8 mouse cellular contexts compared by ENCODE assay signal in genomic region chr7:143053008-143053899, GRCm38 (mm10). TPM values are rescaled to one million over a fixed set of nuclear protein-coding genes. Genes with fewer than 3 reads are reported as not detected.
DNase-seq lines count a peak whose midpoint lies in the region; ATAC-seq and TF ChIP-seq lines count a peak whose summit lies in the region.

No protein-coding gene starts in this region.

- peaks cover 43% of the 10 kb centered on the region for H3K4me1 ChIP-seq in embryonic facial prominence, embryonic 12.5 days
- H3K4me1 ChIP-seq in heart, embryonic 10.5 days, result peaks cover 71% of the 10 kb centered on the region
- peaks cover 30% of the 10 kb centered on the region for H3K4me1 ChIP-seq in kidney, embryonic 14.5 days (ENCODE audit: control insufficient read depth, insufficient read depth, low read length)
- H3K4me1 ChIP-seq in liver, embryonic 13.5 days (replicated peaks), result peaks cover 74% of the 10 kb centered on the region
- H3K4me1 ChIP-seq in testis, adult 2 months (ENCODE audit: control insufficient read depth, insufficient read depth, low read length), result peaks cover 26% of the 10 kb centered on the region

- peak overlapping the region; percentile 93 for H3K9ac ChIP-seq in embryonic facial prominence, embryonic 12.5 days
- H3K9ac ChIP-seq in kidney, embryonic 14.5 days (ENCODE audit: low read depth, low read length), result peak overlapping the region; percentile 95
- peak overlapping the region; percentile 83 for H3K9ac ChIP-seq in liver, embryonic 13.5 days

- H3K27ac ChIP-seq in embryonic facial prominence, embryonic 12.5 days, result peak overlapping the region; percentile 89
- H3K27ac ChIP-seq in heart, embryonic 10.5 days, result peak overlapping the region; percentile 97
- peak overlapping the region; percentile 94 for H3K27ac ChIP-seq in kidney, embryonic 14.5 days (ENCODE audit: low read depth, low read length)
- peak overlapping the region; percentile 89 for H3K27ac ChIP-seq in liver, embryonic 13.5 days
- peak overlapping the region; percentile 71 for H3K27ac ChIP-seq in testis, adult 2 months (ENCODE audit: control insufficient read depth, insufficient read depth, low read depth, low read length)

- H3K4me2 ChIP-seq in embryonic facial prominence, embryonic 12.5 days (replicated peaks), result peak overlapping the region; percentile 90
- H3K4me2 ChIP-seq in kidney, embryonic 14.5 days (replicated peaks; ENCODE audit: low read depth, low read length), result peak overlapping the region; percentile 90
- H3K4me2 ChIP-seq in liver, embryonic 13.5 days, result peak overlapping the region; percentile 95

- peak; percentile 77 for ATAC-seq in embryonic facial prominence, embryonic 12.5 days (ENCODE audit: insufficient number of reproducible peaks, insufficient read depth, low FRiP score, low TSS enrichment)
- ATAC-seq in kidney, embryonic 14.5 days (ENCODE audit: low FRiP score, low TSS enrichment), result peak; percentile 77
- peak; percentile 66 for ATAC-seq in liver, embryonic 13.5 days (ENCODE audit: low read depth)

- no peak for TF ChIP-seq POLR2A in testis, adult 2 months (IDR thresholded peaks at IDR 0.05; ENCODE audit: control insufficient read depth, low read depth, low read length)

- peaks cover 10% of the 10 kb centered on the region; the same call in 1 of the 2 replicates for H3K36me3 ChIP-seq in embryonic facial prominence, embryonic 12.5 days
- H3K36me3 ChIP-seq in heart, embryonic 10.5 days, result peaks cover 18% of the 10 kb centered on the region
- H3K36me3 ChIP-seq in kidney, embryonic 14.5 days (ENCODE audit: control insufficient read depth, insufficient read depth, low read length), result peaks cover 5% of the 10 kb centered on the region; the same call in 1 of the 2 replicates
- no peaks in the 10 kb centered on the region for H3K36me3 ChIP-seq in liver, embryonic 13.5 days
- no peaks in the 10 kb centered on the region for H3K36me3 ChIP-seq in testis, adult 2 months (ENCODE audit: control insufficient read depth, insufficient read depth, low read length)

- WGBS in embryonic facial prominence, embryonic 12.5 days, result under 1% methylated on average over 46 of the region's 46 CpGs
- under 1% methylated on average over 46 of the region's 46 CpGs for WGBS in heart, embryonic 10.5 days
- 0% methylated on average over 46 of the region's 46 CpGs for WGBS in kidney, embryonic 14.5 days
- WGBS in liver, embryonic 13.5 days (ENCODE audit: insufficient replicate concordance), result under 1% methylated on average over 46 of the region's 46 CpGs

- peak; percentile 57 for DNase-seq in 3T3-L1 (ENCODE audit: low read depth, low spot score)
- DNase-seq in adrenal gland, adult 18-20 months (ENCODE audit: low spot score in 2 of 2), result peak; percentile 72 to 75
- DNase-seq in heart, embryonic 10.5 days (ENCODE audit: low spot score), result peak; percentile 90
- DNase-seq in liver, embryonic 13.5 days, result peak; percentile 42
- peak; percentile 54 for DNase-seq in naive thymus-derived CD4-positive, alpha-beta T cell, adult 2 months (ENCODE audit: low read depth)

- no peak for TF ChIP-seq CTCF in testis, adult 2 months (IDR thresholded peaks at IDR 0.05; ENCODE audit: control insufficient read depth, insufficient read depth, insufficient replicate concordance, low read depth, low read length)

- H3K27me3 ChIP-seq in embryonic facial prominence, embryonic 12.5 days, result no peaks in the 10 kb centered on the region
- H3K27me3 ChIP-seq in heart, embryonic 10.5 days (ENCODE audit: insufficient read depth, poor library complexity, severe bottlenecking), result no peaks in the 10 kb centered on the region
- H3K27me3 ChIP-seq in kidney, embryonic 14.5 days (ENCODE audit: control insufficient read depth, insufficient read depth, low read length), result no peaks in the 10 kb centered on the region
- no peaks in the 10 kb centered on the region for H3K27me3 ChIP-seq in liver, embryonic 13.5 days
- no peaks in the 10 kb centered on the region for H3K27me3 ChIP-seq in testis, adult 2 months (ENCODE audit: control insufficient read depth, insufficient read depth, low read length)

- no peaks in the 10 kb centered on the region for H3K9me3 ChIP-seq in embryonic facial prominence, embryonic 12.5 days
- H3K9me3 ChIP-seq in heart, embryonic 10.5 days, result no peaks in the 10 kb centered on the region
- H3K9me3 ChIP-seq in kidney, embryonic 14.5 days (ENCODE audit: control insufficient read depth, low read length), result no peaks in the 10 kb centered on the region
- H3K9me3 ChIP-seq in liver, embryonic 13.5 days (replicated peaks), result no peaks in the 10 kb centered on the region

- peak overlapping the region; percentile 94 for H3K4me3 ChIP-seq in embryonic facial prominence, embryonic 12.5 days
- peak overlapping the region; percentile 92 for H3K4me3 ChIP-seq in heart, embryonic 10.5 days
- H3K4me3 ChIP-seq in kidney, embryonic 14.5 days (ENCODE audit: low read length), result peak overlapping the region; percentile 97
- H3K4me3 ChIP-seq in liver, embryonic 13.5 days (replicated peaks), result peak overlapping the region; percentile 79
- H3K4me3 ChIP-seq in testis, adult 2 months (ENCODE audit: control insufficient read depth, low read depth, low read length), result peak overlapping the region; percentile 85

RNA-seq across cellular contexts. Expression of gene Cd81, which starts 0.7 kb away (rescaled TPM):
- total RNA-seq in adrenal gland, adult 18-20 months (2021), result 100 to 1,000 TPM; 609 to 688 TPM
- polyA plus RNA-seq in embryonic facial prominence, embryonic 12.5 days (2016; fragmentation: Nextera tagmentation; extraction: Ambion mirVana), result 318 and 332 TPM in 2 replicates
- 472 and 583 TPM in 2 replicates for polyA plus RNA-seq in heart, embryonic 10.5 days (2016; fragmentation: Nextera tagmentation; extraction: Ambion mirVana)
- polyA plus RNA-seq in kidney, embryonic 14.5 days (2014; fragmentation: Nextera tagmentation; extraction: Ambion mirVana), result 477 and 494 TPM in 2 replicates
- 130 and 131 TPM in 2 replicates for polyA plus RNA-seq in liver, embryonic 13.5 days (2015; fragmentation: Nextera tagmentation; extraction: Ambion mirVana)
- polyA plus RNA-seq in testis, adult 2 months (2012; rRNA removed), result 63.3 and 78.4 TPM in 2 replicates

RNA-seq across cellular contexts. Expression of gene Tssc4, which starts 15.8 kb away (rescaled TPM):
- 10 to 100 TPM; 24.0 to 26.3 TPM for total RNA-seq in adrenal gland, adult 18-20 months (2021)
- polyA plus RNA-seq in embryonic facial prominence, embryonic 12.5 days (2016; fragmentation: Nextera tagmentation; extraction: Ambion mirVana), result 106 and 107 TPM in 2 replicates
- 78.0 and 99.5 TPM in 2 replicates for polyA plus RNA-seq in heart, embryonic 10.5 days (2016; fragmentation: Nextera tagmentation; extraction: Ambion mirVana)
- polyA plus RNA-seq in kidney, embryonic 14.5 days (2014; fragmentation: Nextera tagmentation; extraction: Ambion mirVana), result 74.4 and 95.1 TPM in 2 replicates
- 44.2 and 45.3 TPM in 2 replicates for polyA plus RNA-seq in liver, embryonic 13.5 days (2015; fragmentation: Nextera tagmentation; extraction: Ambion mirVana)
- polyA plus RNA-seq in testis, adult 2 months (2012; rRNA removed), result 43.1 and 43.7 TPM in 2 replicates

RNA-seq across cellular contexts. Expression of gene Trpm5, which starts 41.2 kb away (rescaled TPM):
- total RNA-seq in adrenal gland, adult 18-20 months (2021), result under 1 TPM; 0.30 to 0.38 TPM
- polyA plus RNA-seq in embryonic facial prominence, embryonic 12.5 days (2016; fragmentation: Nextera tagmentation; extraction: Ambion mirVana), result 5.2 and 6.2 TPM in 2 replicates
- 1.1 and 1.5 TPM in 2 replicates for polyA plus RNA-seq in heart, embryonic 10.5 days (2016; fragmentation: Nextera tagmentation; extraction: Ambion mirVana)
- polyA plus RNA-seq in kidney, embryonic 14.5 days (2014; fragmentation: Nextera tagmentation; extraction: Ambion mirVana), result 4.4 and 4.9 TPM in 2 replicates
- polyA plus RNA-seq in liver, embryonic 13.5 days (2015; fragmentation: Nextera tagmentation; extraction: Ambion mirVana), result 0.73 and 0.75 TPM in 2 replicates
- 1.1 and 1.5 TPM in 2 replicates for polyA plus RNA-seq in testis, adult 2 months (2012; rRNA removed)

RNA-seq across cellular contexts. Expression of gene Tspan32, which starts 48.4 kb away (rescaled TPM):
- total RNA-seq in adrenal gland, adult 18-20 months (2021), result 1 to 10 TPM in 1 of 2 experiments, under 1 TPM in 1; 0.50 to 1.2 TPM
- polyA plus RNA-seq in embryonic facial prominence, embryonic 12.5 days (2016; fragmentation: Nextera tagmentation; extraction: Ambion mirVana), result 1.9 and 3.3 TPM in 2 replicates
- 19.3 and 21.1 TPM in 2 replicates for polyA plus RNA-seq in heart, embryonic 10.5 days (2016; fragmentation: Nextera tagmentation; extraction: Ambion mirVana)
- polyA plus RNA-seq in kidney, embryonic 14.5 days (2014; fragmentation: Nextera tagmentation; extraction: Ambion mirVana), result 0.79 and 0.97 TPM in 2 replicates
- 89.4 and 99.6 TPM in 2 replicates for polyA plus RNA-seq in liver, embryonic 13.5 days (2015; fragmentation: Nextera tagmentation; extraction: Ambion mirVana)
- 0.10 and 0.17 TPM in 2 replicates for polyA plus RNA-seq in testis, adult 2 months (2012; rRNA removed)

RNA-seq across cellular contexts. Expression of gene Kcnq1, which starts 52.9 kb away (rescaled TPM):
- 1 to 10 TPM; 3.2 to 6.0 TPM for total RNA-seq in adrenal gland, adult 18-20 months (2021)
- 0.73 and 2.0 TPM in 2 replicates for polyA plus RNA-seq in embryonic facial prominence, embryonic 12.5 days (2016; fragmentation: Nextera tagmentation; extraction: Ambion mirVana)
- polyA plus RNA-seq in heart, embryonic 10.5 days (2016; fragmentation: Nextera tagmentation; extraction: Ambion mirVana), result 5.4 and 10.5 TPM in 2 replicates
- 4.0 and 5.4 TPM in 2 replicates for polyA plus RNA-seq in kidney, embryonic 14.5 days (2014; fragmentation: Nextera tagmentation; extraction: Ambion mirVana)
- 0.27 and 0.57 TPM in 2 replicates for polyA plus RNA-seq in liver, embryonic 13.5 days (2015; fragmentation: Nextera tagmentation; extraction: Ambion mirVana)
- 1.6 and 1.8 TPM in 2 replicates for polyA plus RNA-seq in testis, adult 2 months (2012; rRNA removed)

Comparison
In these comparisons a context has a peak if more than half of its experiments do, and no peak if none do; other contexts are left out.
1. Peak in every context shown above with its lines: DNase-seq, ATAC-seq, H3K4me3 ChIP-seq and H3K27ac ChIP-seq.